Mouse (Mus musculus) intestine, embryonic 16.5 days (tissue): Measurements from ENCODE around the gene Arhgap22. TPM values are rescaled to one million over a fixed set of nuclear protein-coding genes. Genes with fewer than 3 reads are reported as not detected.

ENCODE experiments used
- ATAC-seq: fragments of 200-750 bp; cut with Nextera tagmentation; 2 replicates; pipeline ENCODE4 v1.8.0; 2017; ENCODE audit warnings: moderate TSS enrichment, moderate library complexity
- H3K27ac ChIP-seq: fragments of 300-500 bp; sonication (generic); 2 replicates; pipeline ENCODE4 v1.5.1; 2014; ENCODE audit warnings: mild to moderate bottlenecking, low read length
- H3K27me3 ChIP-seq: fragments of 300-500 bp; sonication (generic); replicated peaks from 2 replicates; pipeline ENCODE4 v1.6.1; 2014; ENCODE audit warnings: low read length, control low read depth, mixed read lengths; ENCODE audit not compliant: control insufficient read depth, insufficient read depth
- H3K36me3 ChIP-seq: fragments of 300-500 bp; sonication (generic); 2 replicates; pipeline ENCODE4 v1.6.1; 2014; ENCODE audit warnings: low read length, control low read depth; ENCODE audit not compliant: control insufficient read depth, insufficient read depth
- H3K4me1 ChIP-seq: fragments of 300-500 bp; sonication (generic); 2 replicates; pipeline ENCODE4 v1.6.1; 2014; ENCODE audit warnings: low read length, control low read depth, mixed read lengths; ENCODE audit not compliant: control insufficient read depth, insufficient read depth
- H3K4me2 ChIP-seq: fragments of 300-500 bp; sonication (generic); 2 replicates; pipeline ENCODE4 v1.6.1; 2014; ENCODE audit warnings: low read depth, low read length, control low read depth
- H3K4me3 ChIP-seq: fragments of 300-500 bp; sonication (generic); 2 replicates; pipeline ENCODE4 v1.5.1; 2014; ENCODE audit warnings: mild to moderate bottlenecking, low read length
- H3K9ac ChIP-seq: fragments of 300-500 bp; sonication (generic); 2 replicates; pipeline ENCODE4 v1.6.1; 2014; ENCODE audit warnings: low read depth, low read length
- H3K9me3 ChIP-seq: fragments of 300-500 bp; sonication (generic); 2 replicates; pipeline ENCODE4 v1.6.1; 2016; ENCODE audit warnings: low read length, control low read depth; ENCODE audit not compliant: control insufficient read depth
- WGBS: fragments of 180-500 bp; shearing (Covaris S2); extraction: QIAGEN DNeasy Blood & Tissue Kit; methylation state at CpG from one replicate; pipeline ENCODE4 v1.1.7; 2014; 5-methylcytosine and 5-hydroxymethylcytosine counted together
- polyA plus RNA-seq: library from polyadenylated mRNA; unstranded; fragments of >200 nt; fragmentation: Nextera tagmentation; extraction: Ambion mirVana; gene quantifications from 2 replicates; pipeline ENCODE4 v1.2.1, GENCODE M21; 2015

The Arhgap22 gene
- polyA plus RNA-seq, 1 experiment from 2014 or later: 3.6 TPM

GRCm38 (mm10) chr14:33373271-33373670 lies 159.4 kb downstream of the Arhgap22 start:
- H3K27ac ChIP-seq: no peak overlapping the region
- H3K9me3 ChIP-seq: no peaks in the 10 kb centered on the region
- no peak for ATAC-seq
- no peaks in the 10 kb centered on the region for H3K27me3 ChIP-seq
- 36% methylated on average over 1 of the region's 1 CpGs for WGBS
- no peaks in the 10 kb centered on the region for H3K36me3 ChIP-seq
- no peak overlapping the region for H3K9ac ChIP-seq
- H3K4me1 ChIP-seq: peaks cover 6% of the 10 kb centered on the region; the same call in 1 of the 2 replicates
- no peak overlapping the region for H3K4me2 ChIP-seq
- H3K4me3 ChIP-seq: no peak overlapping the region

- Histone ChIP-seq H3K4me2 (no peak overlapping the region), H3K27ac (no peak overlapping the region), H3K9me3 (no peaks in the 10 kb centered on the region), H3K36me3 (0 out of 2 replicates have a peak, but pooled peaks cover 1% of the 10 kb centered on the region), H3K4me1 (peaks cover 6% of the 10 kb centered on the region; the same call in 1 of the 2 replicates), H3K4me3 (no peak overlapping the region), H3K27me3 (no peaks in the 10 kb centered on the region), H3K9ac (no peak overlapping the region)
- ATAC-seq: no peak
- WGBS: 62% methylated on average over 1 of the region's 1 CpGs
Observed at GRCm38 (mm10) chr14:33374089-33374488, 160.3 kb downstream of the Arhgap22 start.

- Histone ChIP-seq H3K4me2 (no peak overlapping the region), H3K4me1 (no peaks in the 10 kb centered on the region), H3K27ac (no peak overlapping the region), H3K9ac (no peak overlapping the region), H3K27me3 (no peaks in the 10 kb centered on the region), H3K4me3 (no peak overlapping the region), H3K36me3 (peaks cover 3% of the 10 kb centered on the region; the same call in 1 of the 2 replicates), H3K9me3 (no peaks in the 10 kb centered on the region)
- 93% methylated on average over 3 of the region's 3 CpGs for WGBS
- ATAC-seq: no peak
Observed at GRCm38 (mm10) chr14:33377211-33377610, 163.4 kb downstream of the Arhgap22 start.

- Histone ChIP-seq H3K9ac (no peak overlapping the region), H3K4me2 (no peak overlapping the region), H3K9me3 (no peaks in the 10 kb centered on the region), H3K27ac (no peak overlapping the region), H3K4me1 (no peaks in the 10 kb centered on the region), H3K36me3 (peaks cover 3% of the 10 kb centered on the region; the same call in 1 of the 2 replicates), H3K27me3 (no peaks in the 10 kb centered on the region), H3K4me3 (no peak overlapping the region)
- 86% methylated on average over 5 of the region's 5 CpGs for WGBS
- ATAC-seq: no peak
Observed at GRCm38 (mm10) chr14:33378723-33379122, 164.9 kb downstream of the Arhgap22 start.

GRCm38 (mm10) chr14:33380830-33381457 lies 167.1 kb downstream of the Arhgap22 start:
- WGBS: 81% methylated on average over 6 of the region's 6 CpGs
- Histone ChIP-seq H3K4me2 (no peak overlapping the region), H3K27me3 (no peaks in the 10 kb centered on the region), H3K9me3 (no peaks in the 10 kb centered on the region), H3K27ac (no peak overlapping the region), H3K4me1 (no peaks in the 10 kb centered on the region), H3K36me3 (peaks cover 3% of the 10 kb centered on the region; the same call in 1 of the 2 replicates), H3K9ac (no peak overlapping the region), H3K4me3 (no peak overlapping the region)
- ATAC-seq: no peak

- H3K4me1 ChIP-seq: no peaks in the 10 kb centered on the region
- H3K4me3 ChIP-seq: no peak overlapping the region
- no peak overlapping the region for H3K9ac ChIP-seq
- H3K4me2 ChIP-seq: no peak overlapping the region
- no peaks in the 10 kb centered on the region for H3K36me3 ChIP-seq
- no peaks in the 10 kb centered on the region for H3K9me3 ChIP-seq
- H3K27me3 ChIP-seq: no peaks in the 10 kb centered on the region
- ATAC-seq: no peak
- no peak overlapping the region for H3K27ac ChIP-seq
- WGBS: 82% methylated on average over 5 of the region's 5 CpGs
Observed at GRCm38 (mm10) chr14:33398065-33398860, 184.4 kb downstream of the Arhgap22 start.

- H3K4me2 ChIP-seq: no peak overlapping the region
- H3K4me3 ChIP-seq: no peak overlapping the region
- H3K4me1 ChIP-seq: no peaks in the 10 kb centered on the region
- WGBS: 85% methylated on average over 3 of the region's 3 CpGs
- ATAC-seq: no peak
- H3K9ac ChIP-seq: no peak overlapping the region
- H3K36me3 ChIP-seq: no peaks in the 10 kb centered on the region
- H3K27ac ChIP-seq: no peak overlapping the region
- H3K27me3 ChIP-seq: no peaks in the 10 kb centered on the region
- H3K9me3 ChIP-seq: no peaks in the 10 kb centered on the region
Observed at GRCm38 (mm10) chr14:33400019-33400418, 186.2 kb downstream of the Arhgap22 start.

- Histone ChIP-seq H3K36me3 (no peaks in the 10 kb centered on the region), H3K27me3 (no peaks in the 10 kb centered on the region), H3K4me1 (no peaks in the 10 kb centered on the region), H3K27ac (no peak overlapping the region), H3K9me3 (no peaks in the 10 kb centered on the region), H3K4me2 (no peak overlapping the region), H3K9ac (no peak overlapping the region), H3K4me3 (no peak overlapping the region)
- no peak for ATAC-seq
- 98% methylated on average over 1 of the region's 1 CpGs for WGBS
Observed at GRCm38 (mm10) chr14:33402331-33402730, 188.5 kb downstream of the Arhgap22 start.

- 97% methylated on average over 1 of the region's 1 CpGs for WGBS
- H3K4me2 ChIP-seq: no peak overlapping the region
- no peak overlapping the region for H3K4me3 ChIP-seq
- H3K27me3 ChIP-seq: no peaks in the 10 kb centered on the region
- ATAC-seq: no peak
- H3K9ac ChIP-seq: no peak overlapping the region
- H3K27ac ChIP-seq: no peak overlapping the region
- no peaks in the 10 kb centered on the region for H3K9me3 ChIP-seq
- no peaks in the 10 kb centered on the region for H3K4me1 ChIP-seq
- H3K36me3 ChIP-seq: no peaks in the 10 kb centered on the region
Observed at GRCm38 (mm10) chr14:33415746-33416145, 201.9 kb downstream of the Arhgap22 start.
